Mouse (Mus musculus): ENCODE measurements at regions not wholly inside any gene's neighbourhood (a gene's known extent, or its start where the extent isn't known, plus 50 kb on each side); places are given as distances from the start of the nearest gene placed in this dataset.

GRCm38 (mm10) chr3:133738936-133739335, 194.0 kb upstream of the Tet2 start:
- Histone ChIP-seq H3K27me3 (ENCODE audit: insufficient read depth, poor library complexity, severe bottlenecking) (no peaks in the 10 kb centered on the region), H3K4me3 (no peak overlapping the region), H3K36me3 (no peaks in the 10 kb centered on the region), H3K9me3 (no peaks in the 10 kb centered on the region), H3K27ac (no peak overlapping the region), H3K4me1 (no peaks in the 10 kb centered on the region)
- no peak for DNase-seq (ENCODE audit: low spot score)
- 35% methylated on average over 2 of the region's 2 CpGs for WGBS

GRCm38 (mm10) chr3:133744552-133745118, 199.7 kb upstream of the Tet2 start:
- Histone ChIP-seq H3K4me3 (no peak overlapping the region), H3K9me3 (no peaks in the 10 kb centered on the region), H3K27ac (no peak overlapping the region), H3K4me1 (no peaks in the 10 kb centered on the region), H3K36me3 (no peaks in the 10 kb centered on the region), H3K27me3 (ENCODE audit: insufficient read depth, poor library complexity, severe bottlenecking) (no peaks in the 10 kb centered on the region)
- no peak for DNase-seq (ENCODE audit: low spot score)
- 69% methylated on average over 4 of the region's 4 CpGs for WGBS

- DNase-seq (ENCODE audit: low spot score) = no peak
- Histone ChIP-seq H3K36me3 (no peaks in the 10 kb centered on the region), H3K4me1 (peaks cover 6% of the 10 kb centered on the region), H3K27me3 (ENCODE audit: insufficient read depth, poor library complexity, severe bottlenecking) (no peaks in the 10 kb centered on the region), H3K9me3 (no peaks in the 10 kb centered on the region), H3K4me3 (no peak overlapping the region), H3K27ac (no peak overlapping the region)
- 83% methylated on average over 10 of the region's 10 CpGs for WGBS
Observed at GRCm38 (mm10) chr3:133748756-133749737, 204.1 kb upstream of the Tet2 start.

- Histone ChIP-seq H3K4me1 (peaks cover 16% of the 10 kb centered on the region), H3K36me3 (no peaks in the 10 kb centered on the region), H3K27ac (no peak overlapping the region), H3K9me3 (no peaks in the 10 kb centered on the region), H3K27me3 (ENCODE audit: insufficient read depth, poor library complexity, severe bottlenecking) (no peaks in the 10 kb centered on the region), H3K4me3 (no peak overlapping the region)
- 80% methylated on average over 8 of the region's 8 CpGs for WGBS
- DNase-seq (ENCODE audit: low spot score) = no peak
Observed at GRCm38 (mm10) chr3:133750061-133750460, 205.1 kb upstream of the Tet2 start.

- no peaks in the 10 kb centered on the region for H3K36me3 ChIP-seq
- H3K27ac ChIP-seq = no peak overlapping the region
- no peaks in the 10 kb centered on the region for H3K9me3 ChIP-seq
- 85% methylated on average over 3 of the region's 3 CpGs for WGBS
- H3K4me1 ChIP-seq = peaks cover 17% of the 10 kb centered on the region
- no peak for DNase-seq (ENCODE audit: low spot score)
- H3K27me3 ChIP-seq (ENCODE audit: insufficient read depth, poor library complexity, severe bottlenecking) = no peaks in the 10 kb centered on the region
- H3K4me3 ChIP-seq = no peak overlapping the region
Observed at GRCm38 (mm10) chr3:133750606-133751005, 205.7 kb upstream of the Tet2 start.

GRCm38 (mm10) chr3:133751011-133751410, 206.1 kb upstream of the Tet2 start:
- no peak overlapping the region for H3K27ac ChIP-seq
- no peak overlapping the region for H3K4me3 ChIP-seq
- no peaks in the 10 kb centered on the region for H3K36me3 ChIP-seq
- peaks cover 17% of the 10 kb centered on the region for H3K4me1 ChIP-seq
- 28% methylated on average over 3 of the region's 3 CpGs for WGBS
- DNase-seq (ENCODE audit: low spot score) = no peak
- no peaks in the 10 kb centered on the region for H3K9me3 ChIP-seq
- H3K27me3 ChIP-seq (ENCODE audit: insufficient read depth, poor library complexity, severe bottlenecking) = no peaks in the 10 kb centered on the region

GRCm38 (mm10) chr3:133751565-133751964, 206.6 kb upstream of the Tet2 start:
- Histone ChIP-seq H3K27me3 (ENCODE audit: insufficient read depth, poor library complexity, severe bottlenecking) (no peaks in the 10 kb centered on the region), H3K9me3 (no peaks in the 10 kb centered on the region), H3K27ac (no peak overlapping the region), H3K4me3 (no peak overlapping the region), H3K4me1 (peaks cover 17% of the 10 kb centered on the region), H3K36me3 (no peaks in the 10 kb centered on the region)
- no peak for DNase-seq (ENCODE audit: low spot score)
- WGBS = 15% methylated on average over 4 of the region's 4 CpGs

- H3K27me3 ChIP-seq (ENCODE audit: insufficient read depth, poor library complexity, severe bottlenecking) = no peaks in the 10 kb centered on the region
- H3K9me3 ChIP-seq = no peaks in the 10 kb centered on the region
- no peak overlapping the region for H3K4me3 ChIP-seq
- 81% methylated on average over 3 of the region's 3 CpGs for WGBS
- H3K36me3 ChIP-seq = no peaks in the 10 kb centered on the region
- no peak overlapping the region for H3K27ac ChIP-seq
- peaks cover 21% of the 10 kb centered on the region for H3K4me1 ChIP-seq
- no peak for DNase-seq (ENCODE audit: low spot score)
Observed at GRCm38 (mm10) chr3:133753041-133753440, 208.1 kb upstream of the Tet2 start.

GRCm38 (mm10) chr3:133754006-133754910, 209.3 kb upstream of the Tet2 start:
- no peaks in the 10 kb centered on the region for H3K9me3 ChIP-seq
- no peaks in the 10 kb centered on the region for H3K27me3 ChIP-seq (ENCODE audit: insufficient read depth, poor library complexity, severe bottlenecking)
- H3K36me3 ChIP-seq = no peaks in the 10 kb centered on the region
- peaks cover 30% of the 10 kb centered on the region for H3K4me1 ChIP-seq
- no peak for DNase-seq (ENCODE audit: low spot score)
- peak overlapping the region; percentile 36 for H3K27ac ChIP-seq
- 53% methylated on average over 14 of the region's 14 CpGs for whole genome bisulfite sequencing
- H3K4me3 ChIP-seq = no peak overlapping the region

- 7% methylated on average over 3 of the region's 3 CpGs for WGBS
- peak overlapping the region; percentile 36; the same call in 1 of the 2 replicates for H3K27ac ChIP-seq
- DNase-seq (ENCODE audit: low spot score) = no peak
Observed at GRCm38 (mm10) chr3:133754911-133755259, 209.9 kb upstream of the Tet2 start.

GRCm38 (mm10) chr3:133757756-133758420, 212.9 kb upstream of the Tet2 start:
- peak overlapping the region; percentile 44 for H3K4me3 ChIP-seq

More at GRCm38 (mm10) chr3:133754911-133755259, 209.9 kb upstream of the Tet2 start:
- Histone ChIP-seq H3K9me3 (no peaks in the 10 kb centered on the region), H3K4me1 (peaks cover 30% of the 10 kb centered on the region), H3K4me3 (no peak overlapping the region), H3K27me3 (ENCODE audit: insufficient read depth, poor library complexity, severe bottlenecking) (no peaks in the 10 kb centered on the region), H3K36me3 (no peaks in the 10 kb centered on the region)

GRCm38 (mm10) chr3:133758421-133758820, 213.5 kb upstream of the Tet2 start:
- WGBS = 5% methylated on average over 4 of the region's 4 CpGs
- Histone ChIP-seq H3K9me3 (no peaks in the 10 kb centered on the region), H3K27ac (peak overlapping the region; percentile 30; the same call in 1 of the 2 replicates), H3K4me3 (peak overlapping the region; percentile 44), H3K4me1 (peaks cover 27% of the 10 kb centered on the region), H3K36me3 (no peaks in the 10 kb centered on the region), H3K27me3 (ENCODE audit: insufficient read depth, poor library complexity, severe bottlenecking) (no peaks in the 10 kb centered on the region)
- no peak for DNase-seq (ENCODE audit: low spot score)

More at GRCm38 (mm10) chr3:133757756-133758420, 212.9 kb upstream of the Tet2 start:
- Histone ChIP-seq H3K36me3 (no peaks in the 10 kb centered on the region), H3K9me3 (no peaks in the 10 kb centered on the region), H3K27me3 (ENCODE audit: insufficient read depth, poor library complexity, severe bottlenecking) (no peaks in the 10 kb centered on the region), H3K4me1 (peaks cover 27% of the 10 kb centered on the region), H3K27ac (peak overlapping the region; percentile 30)
- no peak for DNase-seq (ENCODE audit: low spot score)
- 33% methylated on average over 12 of the region's 12 CpGs for WGBS

All from heart, embryonic 10.5 days (tissue).